ENCODE assay signal across 15 mouse cellular contexts in the genomic region with DNA sequence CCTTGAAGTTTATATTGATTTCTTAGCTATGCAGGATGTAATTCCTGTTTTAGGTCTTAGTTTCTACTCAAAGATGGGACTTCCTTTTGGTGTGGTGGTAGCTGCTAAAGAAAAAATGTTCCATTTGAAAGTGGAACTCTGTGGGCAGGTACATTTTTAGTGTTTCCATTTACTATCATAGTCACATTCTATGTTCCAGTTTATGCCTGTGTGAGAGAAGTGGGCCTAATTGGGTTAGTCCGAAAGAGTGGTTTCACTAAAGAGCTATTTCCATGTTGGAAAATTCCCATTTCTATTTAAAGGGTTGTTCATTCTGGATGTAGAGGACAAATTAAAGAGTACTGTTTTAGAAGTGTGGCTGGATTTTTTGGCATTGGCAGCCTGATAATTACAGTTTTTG.
"Had no signal": no experiment of that assay in that cellular context is flagged by ENCODE, and none has a peak within 500 bp of the region (broad histone marks: within the 10 kb centered on the region; RNA-seq: fewer than 3 reads in every experiment).

No protein-coding gene starts in this region.

- ATAC-seq: liver, postnatal 0 days; midbrain, embryonic 15.5 days had no signal

- H3K9me3 ChIP-seq: limb, embryonic 13.5 days; liver, embryonic 13.5 days; lung, embryonic 15.5 days; megakaryocyte, embryonic 14.5 days; midbrain, embryonic 15.5 days; neural tube, embryonic 13.5 days had no signal

- H3K9ac ChIP-seq: limb, embryonic 13.5 days; liver, embryonic 13.5 days; liver, postnatal 0 days; lung, embryonic 15.5 days; midbrain, embryonic 15.5 days; neural tube, embryonic 13.5 days had no signal

- H3K4me1 ChIP-seq: midbrain, embryonic 15.5 days had no signal

- H3K4me3 ChIP-seq: left cerebral cortex, adult 2 months; limb, embryonic 13.5 days; liver, embryonic 13.5 days; lung, embryonic 15.5 days; megakaryocyte, embryonic 14.5 days; midbrain, embryonic 15.5 days; neural tube, embryonic 13.5 days had no signal

- DNase-seq: kidney, adult 8-10 months; kidney, postnatal 25 days; liver, embryonic 13.5 days; liver, postnatal 0 days; lung, postnatal 14 days; retina, postnatal 1 day; thymus, postnatal 4 days had no signal

- H3K36me3 ChIP-seq: limb, embryonic 13.5 days; liver, embryonic 13.5 days; lung, embryonic 15.5 days; midbrain, embryonic 15.5 days; neural tube, embryonic 13.5 days had no signal

- H3K4me2 ChIP-seq: limb, embryonic 13.5 days; liver, embryonic 13.5 days; lung, embryonic 15.5 days; midbrain, embryonic 11.5 days; midbrain, embryonic 15.5 days; neural tube, embryonic 13.5 days had no signal

- H3K27ac ChIP-seq: left cerebral cortex, adult 2 months; limb, embryonic 13.5 days; liver, embryonic 13.5 days; lung, embryonic 15.5 days; macrophage; midbrain, embryonic 15.5 days; neural tube, embryonic 13.5 days had no signal

- H3K27me3 ChIP-seq: limb, embryonic 13.5 days; liver, embryonic 13.5 days; lung, embryonic 15.5 days; megakaryocyte, embryonic 14.5 days; midbrain, embryonic 15.5 days; neural tube, embryonic 13.5 days had no signal
